Mouse (Mus musculus) heart, embryonic 16.5 days (tissue): ENCODE data around the gene Smim1. TPM values are rescaled to one million over a fixed set of nuclear protein-coding genes. Genes with fewer than 3 reads are reported as not detected.
A peak's percentile ranks its signal among the peaks of the same experiment; 100 is the strongest.

Experiments used
- ATAC-seq: fragments of 200-750 bp; cut with Nextera tagmentation; replicated peaks from 2 replicates; pipeline ENCODE4 v1.8.0; 2017; ENCODE audit warnings: moderate number of reproducible peaks; ENCODE audit not compliant: insufficient read depth, low FRiP score; ENCODE audit errors: extremely low read depth
- H3K27ac ChIP-seq: fragments of 300-500 bp; sonication (generic); 2 replicates; pipeline ENCODE4 v1.5.1; 2014; ENCODE audit warnings: mild to moderate bottlenecking, low read length, control low read depth, moderate library complexity
- H3K27me3 ChIP-seq: fragments of 300-500 bp; sonication (generic); 2 replicates; pipeline ENCODE4 v1.6.1; 2014; ENCODE audit warnings: low read length, mixed read lengths; ENCODE audit not compliant: control insufficient read depth, insufficient read depth
- H3K36me3 ChIP-seq: fragments of 300-500 bp; sonication (generic); 2 replicates; pipeline ENCODE4 v1.6.1; 2014; ENCODE audit not compliant: control insufficient read depth, insufficient read depth
- H3K4me1 ChIP-seq: fragments of 300-500 bp; sonication (generic); 2 replicates; pipeline ENCODE4 v1.6.1; 2014; ENCODE audit warnings: low read length, mixed read lengths; ENCODE audit not compliant: control insufficient read depth, insufficient read depth
- H3K4me2 ChIP-seq: fragments of 300-500 bp; sonication (generic); 2 replicates; pipeline ENCODE4 v1.6.1; 2014; ENCODE audit warnings: low read depth, mild to moderate bottlenecking, control low read depth, low read length
- H3K4me3 ChIP-seq: fragments of 300-500 bp; sonication (generic); 2 replicates; pipeline ENCODE4 v1.5.1; 2014; ENCODE audit warnings: mild to moderate bottlenecking, control low read depth, low read length
- H3K9ac ChIP-seq: fragments of 300-500 bp; sonication (generic); 2 replicates; pipeline ENCODE4 v1.6.1; 2014; ENCODE audit warnings: low read length, control low read depth
- H3K9me3 ChIP-seq: fragments of 300-500 bp; sonication (generic); replicated peaks from 2 replicates; pipeline ENCODE4 v1.6.1; 2016; ENCODE audit warnings: low read length; ENCODE audit not compliant: control insufficient read depth
- WGBS: fragments of 180-500 bp; shearing (Covaris S2); extraction: QIAGEN DNeasy Blood & Tissue Kit; methylation state at CpG from one replicate; pipeline ENCODE4 v1.1.7; 2014; 5-methylcytosine and 5-hydroxymethylcytosine counted together
- polyA plus RNA-seq: library from polyadenylated mRNA; unstranded; fragments of >200 nt; fragmentation: Nextera tagmentation; extraction: Ambion mirVana; gene quantifications from 2 replicates; pipeline ENCODE4 v1.2.1, GENCODE M21; 2015

Smim1 gene
- polyA plus RNA-seq, 1 experiment from 2014 or later, result 29.3 TPM

DNA sequence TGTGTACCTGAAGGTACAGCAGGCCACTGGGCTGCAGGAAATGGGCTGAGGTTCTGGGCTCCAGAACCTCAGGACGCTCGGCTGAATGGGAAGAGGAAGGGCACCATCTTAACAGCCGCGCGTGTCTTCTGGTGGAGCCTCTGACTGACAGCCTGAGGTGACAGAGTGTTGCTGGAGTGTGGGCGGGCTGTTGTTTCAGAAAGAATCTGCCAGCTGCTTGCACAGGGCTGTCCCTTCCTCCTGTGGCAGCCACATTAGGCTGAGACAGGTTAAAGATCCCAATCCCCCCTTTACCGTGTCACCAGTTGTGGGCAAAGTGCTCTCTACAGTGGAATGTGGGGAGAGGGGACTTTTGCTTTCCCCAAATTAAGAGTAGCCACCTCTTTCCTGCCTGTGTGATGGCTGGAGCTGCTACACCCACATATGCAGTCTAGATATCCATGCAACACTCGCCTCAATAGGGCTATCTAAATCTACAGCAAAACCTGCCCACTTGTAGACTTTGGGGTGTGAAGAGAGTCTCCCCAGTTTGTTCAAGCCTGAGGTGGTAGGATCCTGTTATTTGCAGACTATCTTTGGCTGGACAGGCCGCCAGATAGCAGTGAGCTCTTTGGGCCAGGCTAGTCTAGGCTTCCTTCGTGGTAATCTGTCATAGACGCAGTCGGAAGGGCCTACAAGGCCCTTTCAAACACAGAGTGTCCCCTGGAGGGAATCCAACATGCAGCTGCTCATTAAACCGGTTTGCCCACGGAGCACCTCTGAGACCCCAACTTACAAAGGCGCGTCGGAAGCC, 1.1 kb downstream of the Smim1 start:
- Histone ChIP-seq H3K4me2 (peak overlapping the region; percentile 63), H3K4me1 (peaks cover 25% of the 10 kb centered on the region), H3K9ac (peak overlapping the region; percentile 55), H3K36me3 (peaks cover 18% of the 10 kb centered on the region), H3K27ac (peak overlapping the region; percentile 79), H3K9me3 (no peaks in the 10 kb centered on the region), H3K27me3 (peaks cover 2% of the 10 kb centered on the region; the same call in 1 of the 2 replicates), H3K4me3 (peak overlapping the region; percentile 63)
- ATAC-seq, result no peak
- 25% methylated on average over 17 of the region's 17 CpGs for WGBS

GRCm38 (mm10) chr4:154023754-154024601, 2.1 kb downstream of the Smim1 start:
- Histone ChIP-seq H3K9ac (no peak overlapping the region; the same call in 1 of the 2 replicates), H3K4me1 (peaks cover 25% of the 10 kb centered on the region), H3K9me3 (no peaks in the 10 kb centered on the region), H3K27me3 (peaks cover 2% of the 10 kb centered on the region; the same call in 1 of the 2 replicates), H3K4me3 (peak overlapping the region; percentile 63; the same call in 1 of the 2 replicates), H3K27ac (peak overlapping the region; percentile 79; the same call in 1 of the 2 replicates), H3K4me2 (peak overlapping the region; percentile 63), H3K36me3 (peaks cover 26% of the 10 kb centered on the region)
- WGBS, result 5% methylated on average over 8 of the region's 8 CpGs
- ATAC-seq, result peak; percentile 38

- WGBS, result 39% methylated on average over 4 of the region's 4 CpGs
- Histone ChIP-seq H3K4me2 (no peak overlapping the region), H3K36me3 (peaks cover 37% of the 10 kb centered on the region), H3K27ac (peak overlapping the region; percentile 0), H3K27me3 (peaks cover 2% of the 10 kb centered on the region; the same call in 1 of the 2 replicates), H3K9ac (no peak overlapping the region), H3K4me3 (no peak overlapping the region), H3K4me1 (peaks cover 25% of the 10 kb centered on the region), H3K9me3 (no peaks in the 10 kb centered on the region)
- no peak for ATAC-seq
Observed at GRCm38 (mm10) chr4:154022844-154023243, 3.2 kb downstream of the Smim1 start.

DNA sequence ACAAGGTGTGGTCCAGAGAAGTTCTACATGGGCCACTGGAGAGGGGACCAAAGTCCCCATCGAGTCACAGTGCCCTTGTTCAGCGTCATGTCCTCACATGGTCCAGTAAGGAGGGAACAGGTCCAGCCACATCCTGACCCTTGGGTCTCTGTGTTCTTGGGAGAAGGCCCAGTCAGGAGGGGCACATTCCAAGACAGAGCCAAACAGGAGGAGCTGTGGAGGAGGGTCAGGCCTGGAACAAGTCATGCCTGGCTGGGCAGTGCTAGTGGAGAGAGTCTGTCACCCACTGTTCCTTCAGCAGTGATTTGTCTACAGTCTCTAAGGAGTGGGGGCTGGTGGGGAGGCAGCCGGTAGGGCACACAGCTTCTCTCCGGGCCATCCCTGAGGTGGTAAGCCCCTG, 3.6 kb downstream of the Smim1 start:
- H3K9me3 ChIP-seq, result no peaks in the 10 kb centered on the region
- H3K4me2 ChIP-seq, result no peak overlapping the region
- H3K4me1 ChIP-seq, result peaks cover 25% of the 10 kb centered on the region
- H3K9ac ChIP-seq, result no peak overlapping the region
- peak overlapping the region; percentile 0 for H3K27ac ChIP-seq
- no peak for ATAC-seq
- no peak overlapping the region for H3K4me3 ChIP-seq
- peaks cover 2% of the 10 kb centered on the region; the same call in 1 of the 2 replicates for H3K27me3 ChIP-seq
- 67% methylated on average over 4 of the region's 4 CpGs for WGBS
- H3K36me3 ChIP-seq, result peaks cover 40% of the 10 kb centered on the region

DNA sequence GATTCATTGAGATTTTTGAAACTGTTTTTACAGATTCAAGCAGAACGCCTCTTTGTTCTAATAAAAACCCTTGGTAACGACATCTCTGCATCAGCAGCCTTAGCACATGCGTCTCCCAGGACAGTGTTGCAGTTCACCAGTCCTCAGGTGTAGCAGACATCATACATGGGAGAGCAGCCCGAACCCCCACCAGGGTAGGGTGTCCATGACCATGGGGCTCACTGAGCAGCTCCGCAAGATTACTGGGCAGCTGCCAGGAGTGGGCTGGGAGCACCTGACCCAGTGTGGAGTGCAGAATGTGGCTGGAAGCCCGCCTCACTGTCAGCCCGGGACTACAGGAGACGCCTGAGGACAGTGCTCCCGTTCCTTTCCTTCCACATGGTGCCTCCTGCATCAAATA, 4.6 kb downstream of the Smim1 start:
- 77% methylated on average over 9 of the region's 9 CpGs for WGBS

GRCm38 (mm10) chr4:154019571-154019970, 6.5 kb downstream of the Smim1 start:
- no peak overlapping the region for H3K9ac ChIP-seq
- peaks cover 64% of the 10 kb centered on the region for H3K36me3 ChIP-seq
- 68% methylated on average over 7 of the region's 7 CpGs for WGBS
- no peaks in the 10 kb centered on the region for H3K27me3 ChIP-seq
- no peaks in the 10 kb centered on the region for H3K9me3 ChIP-seq
- ATAC-seq, result no peak
- H3K4me2 ChIP-seq, result no peak overlapping the region
- H3K27ac ChIP-seq, result no peak overlapping the region
- peaks cover 14% of the 10 kb centered on the region for H3K4me1 ChIP-seq
- no peak overlapping the region for H3K4me3 ChIP-seq

More for the DNA sequence above, 4.6 kb downstream of the Smim1 start:
- Histone ChIP-seq H3K9ac (no peak overlapping the region), H3K9me3 (no peaks in the 10 kb centered on the region), H3K27ac (no peak overlapping the region), H3K36me3 (peaks cover 49% of the 10 kb centered on the region), H3K4me3 (no peak overlapping the region), H3K27me3 (no peaks in the 10 kb centered on the region), H3K4me1 (peaks cover 25% of the 10 kb centered on the region), H3K4me2 (no peak overlapping the region)
- ATAC-seq, result no peak

- no peak overlapping the region for H3K9ac ChIP-seq
- no peak overlapping the region for H3K27ac ChIP-seq
- peaks cover 53% of the 10 kb centered on the region for H3K36me3 ChIP-seq
- ATAC-seq, result no peak
- 91% methylated on average over 11 of the region's 11 CpGs for WGBS
- H3K4me3 ChIP-seq, result no peak overlapping the region
- H3K4me1 ChIP-seq, result peaks cover 13% of the 10 kb centered on the region
- no peaks in the 10 kb centered on the region for H3K27me3 ChIP-seq
- no peaks in the 10 kb centered on the region for H3K9me3 ChIP-seq
- no peak overlapping the region for H3K4me2 ChIP-seq
Observed at GRCm38 (mm10) chr4:154015476-154015875, 10.6 kb downstream of the Smim1 start.

DNA sequence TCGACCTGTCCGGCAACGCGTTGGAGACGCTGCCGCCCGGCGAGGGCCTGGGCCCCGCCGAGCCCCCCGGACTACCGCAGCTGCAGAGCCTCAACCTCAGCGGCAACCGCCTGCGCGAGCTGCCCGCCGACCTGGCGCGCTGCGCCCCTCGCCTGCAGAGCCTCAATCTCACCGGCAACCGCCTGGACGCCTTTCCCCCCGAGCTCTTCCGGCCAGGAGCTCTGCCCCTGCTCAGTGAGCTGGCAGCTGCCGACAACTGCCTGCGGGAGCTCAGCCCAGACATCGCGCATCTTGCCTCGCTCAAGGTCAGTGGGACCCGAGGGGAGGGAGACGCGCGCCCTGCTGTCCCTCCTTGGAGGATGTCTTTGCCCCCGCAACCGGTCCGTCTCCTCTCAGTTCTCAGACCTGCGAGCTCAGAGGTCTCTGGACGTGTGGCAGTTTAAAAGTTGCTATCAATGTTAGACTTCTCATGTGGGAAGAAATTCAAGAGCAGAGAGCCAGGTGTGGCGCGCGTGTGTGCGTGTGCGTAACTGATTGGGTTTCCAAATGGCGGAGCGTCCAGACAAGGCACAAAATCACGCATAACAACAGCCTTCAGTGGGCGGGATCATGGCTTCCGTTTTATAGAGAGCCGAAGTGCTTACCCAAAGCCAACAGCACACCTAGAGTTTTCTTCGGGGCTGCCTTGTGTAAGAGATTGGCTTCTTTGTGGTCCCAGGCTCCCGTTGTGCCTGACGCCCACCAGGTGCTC, 13.7 kb downstream of the Smim1 start:
- WGBS, result under 1% methylated on average over 55 of the region's 55 CpGs
- no peaks in the 10 kb centered on the region for H3K27me3 ChIP-seq
- H3K9ac ChIP-seq, result peak overlapping the region; percentile 94
- peak overlapping the region; percentile 54 for H3K27ac ChIP-seq
- H3K4me3 ChIP-seq, result peak overlapping the region; percentile 84
- no peaks in the 10 kb centered on the region for H3K9me3 ChIP-seq
- peak overlapping the region; percentile 97 for H3K4me2 ChIP-seq
- H3K36me3 ChIP-seq, result peaks cover 26% of the 10 kb centered on the region
- peaks cover 13% of the 10 kb centered on the region for H3K4me1 ChIP-seq
- ATAC-seq, result peak; percentile 12; the same call in 1 of the 2 replicates
